Mouse (Mus musculus): Measurements from ENCODE around the gene Nmnat2. TPM values are rescaled to one million over a fixed set of nuclear protein-coding genes. Genes with fewer than 3 reads are reported as not detected.

Nmnat2 gene
- total RNA-seq, 2 experiments from 2014 or later, result 0.43 to 0.80 TPM

- peak; percentile 71 for DNase-seq (ENCODE audit: low spot score)
Observed at GRCm38 (mm10) chr1:153157021-153157623, 202.3 kb downstream of the Nmnat2 start.

GRCm38 (mm10) chr1:153159137-153159536 is 204.3 kb downstream of the Nmnat2 start:
- peak; percentile 50 for DNase-seq (ENCODE audit: low spot score)

DNA sequence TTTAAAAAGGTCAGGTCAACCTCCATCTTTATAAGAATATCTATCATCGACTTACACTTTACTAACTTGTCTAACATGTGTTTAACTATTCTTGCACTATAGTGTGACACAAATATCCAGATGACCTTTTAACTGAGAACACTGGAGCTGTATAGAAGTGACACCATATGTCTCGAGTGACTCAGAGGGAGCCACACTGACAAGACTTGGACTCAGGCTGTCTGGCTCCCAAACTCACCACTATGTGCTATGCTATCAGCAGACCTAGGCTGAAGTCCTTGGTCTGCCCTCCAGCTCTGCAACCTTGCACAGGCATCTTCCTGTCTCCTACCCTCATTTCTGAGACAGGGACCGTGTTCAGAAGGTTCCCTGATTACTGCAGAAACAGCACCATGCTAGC is 209.0 kb downstream of the Nmnat2 start:
- no peak for DNase-seq (ENCODE audit: low spot score)

- DNase-seq (ENCODE audit: low spot score), result no peak
Observed at GRCm38 (mm10) chr1:153168293-153168692, 213.5 kb downstream of the Nmnat2 start.

Other genes with a start within 250 kb of the Nmnat2 start
- not detected for gene Apobec4, start 204.4 kb upstream of the Nmnat2 start, total RNA-seq (2021)
- 1 to 10 TPM; 4.9 to 7.8 TPM for gene Rgl1, start 188.6 kb upstream of the Nmnat2 start, total RNA-seq (2021)
- 10 to 100 TPM in 1 of 2 experiments, 1 to 10 TPM in 1; 7.8 to 11.7 TPM for gene Arpc5, start 188.5 kb upstream of the Nmnat2 start, total RNA-seq (2021)
- under 1 TPM; 0.50 to 0.93 TPM for gene Ncf2, start 154.8 kb upstream of the Nmnat2 start, total RNA-seq (2021)
- 10 to 100 TPM; 37.3 to 38.9 TPM for gene Smg7, start 52.3 kb upstream of the Nmnat2 start, total RNA-seq (2021)
- gene Lamc2, start 231.5 kb downstream of the Nmnat2 start, total RNA-seq (2021), result 1 to 10 TPM; 3.3 to 9.7 TPM

Measured in gastrocnemius, adult 18-20 months (tissue).